Mouse (Mus musculus): ENCODE measurements around the gene Cers6. TPM values are rescaled to one million over a fixed set of nuclear protein-coding genes. Genes with fewer than 3 reads are reported as not detected.

The Cers6 gene
- 1 to 10 TPM in 1 of 4 experiments, under 1 TPM in 3; 0.58 to 1.4 (median 0.64) TPM for total RNA-seq (2022)

DNA sequence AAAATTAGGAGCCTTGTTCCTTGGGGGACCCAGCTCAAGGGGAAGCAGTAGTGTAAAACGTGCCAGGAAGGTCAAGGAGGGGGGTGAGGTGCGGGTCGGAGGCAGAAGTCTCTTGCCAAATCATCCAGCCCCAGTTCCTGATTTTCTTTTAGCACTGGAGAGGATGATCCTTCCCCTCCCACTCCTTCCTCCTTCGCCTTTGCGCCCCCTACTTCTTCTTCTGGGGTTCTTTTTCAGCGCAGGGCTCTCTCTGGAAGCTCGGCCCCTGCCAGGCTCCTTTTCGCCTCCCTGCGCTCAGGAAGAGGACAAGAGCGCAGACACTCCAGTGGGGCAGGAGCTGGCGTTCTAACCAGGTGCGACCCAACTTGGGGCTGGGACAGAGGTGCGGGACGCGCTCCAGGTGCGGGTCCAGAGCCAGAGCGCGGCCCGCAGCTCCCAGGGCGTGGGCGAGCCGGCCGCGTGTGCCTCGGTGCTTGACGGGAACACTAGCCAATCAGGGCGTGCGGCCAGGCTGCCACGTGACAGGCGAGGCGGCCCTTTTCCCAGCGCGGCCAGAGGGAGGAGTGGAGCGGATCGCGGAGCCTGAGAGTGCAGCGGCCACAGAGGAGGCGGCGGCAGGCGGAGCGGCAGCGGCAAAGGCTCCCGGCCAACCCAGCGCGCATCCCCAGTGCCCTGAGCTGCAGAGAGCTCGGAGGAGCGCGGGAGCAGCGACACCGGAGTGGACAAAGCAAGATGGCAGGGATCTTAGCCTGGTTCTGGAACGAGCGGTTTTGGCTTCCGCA, at the start of gene Cers6:
Gene Cers6, plus strand, starts transcription at position 538 of the 782 bp plus-strand sequence.
- peak; percentile 88 to 91 for DNase-seq (ENCODE audit: low spot score in 2 of 2)

DNA sequence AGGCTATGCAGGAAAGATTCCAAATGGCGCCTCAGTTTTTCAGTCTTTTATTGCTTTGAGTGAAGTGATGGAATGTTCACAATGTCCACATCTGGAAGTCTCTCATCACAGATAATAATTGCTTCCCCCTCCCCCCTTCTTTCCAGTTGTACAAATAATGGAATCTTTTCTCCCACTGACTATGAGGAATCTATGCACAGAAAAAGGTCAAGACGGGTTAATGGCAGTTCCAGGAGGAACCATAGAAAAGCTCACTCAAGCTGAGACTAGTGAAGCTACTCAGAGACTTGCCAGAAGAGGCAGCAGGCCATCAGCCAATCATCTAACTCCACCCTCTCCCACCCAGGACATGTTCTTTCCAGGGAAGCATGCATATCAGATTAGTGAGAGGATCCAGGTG, 46.8 kb upstream of the Cers6 start:
- no peak for DNase-seq (ENCODE audit: low spot score in 2 of 2)

DNA sequence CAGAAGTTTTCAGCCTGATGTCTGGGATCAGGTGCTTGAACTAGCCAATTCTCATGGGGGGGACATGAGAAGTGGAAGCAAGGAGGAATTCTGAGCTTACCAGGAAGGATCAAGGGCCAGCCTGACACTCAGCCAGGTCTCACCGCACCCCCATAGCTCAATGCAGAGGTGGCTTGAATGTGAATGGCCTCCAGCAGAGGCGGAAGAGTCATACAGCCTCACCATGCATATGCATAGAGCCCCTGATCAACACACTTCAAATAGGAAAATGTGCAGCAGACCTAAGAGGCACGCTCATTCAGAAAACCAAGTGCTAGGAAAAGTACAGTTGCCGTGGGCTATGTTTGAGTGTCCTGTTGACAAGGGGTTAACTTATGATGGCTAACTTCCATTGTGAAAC, 42.2 kb upstream of the Cers6 start:
- no peak for DNase-seq (ENCODE audit: low spot score in 2 of 2)

DNA sequence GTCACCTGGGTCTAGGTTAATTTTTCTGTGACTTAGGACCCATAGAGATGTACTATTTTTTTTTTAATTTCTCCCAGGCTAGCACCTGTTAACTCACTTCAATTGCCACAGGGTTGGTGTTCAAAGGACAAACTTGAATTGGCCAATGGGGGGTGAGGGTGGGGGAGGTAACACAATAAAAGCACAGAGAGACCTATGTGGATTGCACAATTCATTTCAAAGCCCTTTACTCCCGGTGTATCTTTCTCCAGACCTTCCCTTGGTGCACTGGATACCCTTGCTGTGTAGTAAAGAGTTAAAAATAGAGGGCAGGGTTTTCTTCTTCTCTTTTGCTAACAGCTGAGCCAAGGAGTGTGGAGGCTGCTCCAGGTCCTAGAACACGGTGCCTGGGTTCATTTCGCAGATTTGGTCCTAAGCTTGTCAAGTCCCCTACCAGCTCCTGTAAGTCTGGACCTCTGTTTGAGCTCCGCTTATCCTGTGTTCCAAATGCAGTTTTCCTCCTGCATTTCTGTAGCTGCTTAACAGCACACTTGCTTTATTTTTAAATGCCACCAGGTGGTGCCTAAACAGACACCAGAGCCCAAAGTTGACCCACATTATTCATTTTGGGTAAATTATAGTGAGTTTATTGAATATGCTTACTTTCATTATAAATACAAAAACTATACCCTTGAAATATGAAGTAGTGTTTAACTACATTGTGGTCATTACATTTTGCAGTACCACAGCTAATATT, 38.9 kb upstream of the Cers6 start:
- no peak for DNase-seq (ENCODE audit: low spot score in 2 of 2)

DNA sequence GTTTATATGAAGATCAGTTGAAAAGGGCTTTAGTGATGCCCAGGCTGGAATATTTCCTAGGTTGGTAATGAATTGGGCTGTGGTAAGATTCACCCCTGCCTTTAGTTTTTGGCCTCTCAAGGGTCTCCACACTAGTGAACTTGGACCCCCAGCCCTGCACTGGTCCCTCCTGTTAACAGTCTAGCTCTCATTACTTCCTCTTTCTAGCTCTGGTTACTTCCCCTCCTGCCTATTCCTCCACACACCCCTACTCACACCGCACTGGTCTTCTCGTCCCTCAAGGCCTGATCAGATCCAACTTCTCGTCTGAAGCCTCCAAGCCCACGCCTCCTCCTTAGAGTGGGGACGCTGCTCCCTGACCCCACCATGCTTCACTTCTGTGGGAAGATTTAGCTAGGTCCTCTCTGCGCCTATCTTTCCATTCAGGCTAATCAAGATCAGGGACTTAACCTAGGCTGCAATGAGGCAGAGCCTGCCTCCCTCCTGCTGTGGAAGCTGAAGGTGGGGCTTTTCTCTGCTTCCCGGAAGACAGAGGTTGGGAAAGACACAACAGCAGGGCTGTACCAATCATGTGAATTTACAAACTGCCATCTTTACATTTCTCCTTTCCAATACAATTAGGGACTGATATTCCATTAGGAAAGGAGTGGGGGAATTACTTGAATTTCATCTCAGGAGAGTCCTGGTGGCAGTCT, 35.8 kb upstream of the Cers6 start:
- no peak for DNase-seq (ENCODE audit: low spot score in 2 of 2)

DNA sequence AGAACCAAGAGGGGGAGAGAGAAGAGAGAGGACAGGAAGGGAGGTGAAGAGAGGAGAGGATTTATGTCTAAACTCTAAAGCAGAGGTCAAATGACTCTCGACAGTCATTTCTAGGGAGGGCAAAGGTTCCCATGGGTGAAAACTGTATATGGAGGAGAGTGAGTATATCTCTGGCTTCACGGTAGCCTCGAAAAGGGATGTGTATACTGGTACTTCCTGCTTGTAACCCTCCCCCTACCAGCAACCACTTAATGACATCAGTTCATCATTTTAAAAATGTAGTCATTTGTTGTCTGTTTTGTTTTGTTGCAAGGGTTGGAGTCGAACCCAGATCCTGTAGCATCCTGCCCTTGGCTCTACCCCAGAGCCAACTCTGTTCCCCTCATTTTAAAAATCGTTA, 17.9 kb upstream of the Cers6 start:
- DNase-seq (ENCODE audit: low spot score in 2 of 2): no peak

DNA sequence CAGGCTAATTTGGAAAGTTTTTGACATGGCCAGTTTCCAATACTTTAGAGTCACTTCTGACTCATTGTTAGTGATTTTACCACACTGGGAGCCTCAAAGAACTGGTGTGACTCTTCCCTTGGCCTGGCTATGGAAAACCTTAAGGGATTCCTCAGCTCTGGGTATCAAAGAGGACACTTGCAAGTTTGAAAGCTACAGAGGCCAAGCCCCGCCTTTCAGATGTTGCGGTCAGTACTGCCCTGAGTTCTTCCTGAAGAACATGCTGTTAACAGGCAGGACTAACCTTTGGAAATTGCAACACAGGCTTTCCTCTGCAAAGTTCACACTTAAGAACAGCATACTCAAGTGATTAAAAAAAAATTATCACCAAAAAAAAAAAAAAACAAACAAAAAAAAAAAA, 16.7 kb upstream of the Cers6 start:
- DNase-seq (ENCODE audit: low spot score in 2 of 2): no peak

DNA sequence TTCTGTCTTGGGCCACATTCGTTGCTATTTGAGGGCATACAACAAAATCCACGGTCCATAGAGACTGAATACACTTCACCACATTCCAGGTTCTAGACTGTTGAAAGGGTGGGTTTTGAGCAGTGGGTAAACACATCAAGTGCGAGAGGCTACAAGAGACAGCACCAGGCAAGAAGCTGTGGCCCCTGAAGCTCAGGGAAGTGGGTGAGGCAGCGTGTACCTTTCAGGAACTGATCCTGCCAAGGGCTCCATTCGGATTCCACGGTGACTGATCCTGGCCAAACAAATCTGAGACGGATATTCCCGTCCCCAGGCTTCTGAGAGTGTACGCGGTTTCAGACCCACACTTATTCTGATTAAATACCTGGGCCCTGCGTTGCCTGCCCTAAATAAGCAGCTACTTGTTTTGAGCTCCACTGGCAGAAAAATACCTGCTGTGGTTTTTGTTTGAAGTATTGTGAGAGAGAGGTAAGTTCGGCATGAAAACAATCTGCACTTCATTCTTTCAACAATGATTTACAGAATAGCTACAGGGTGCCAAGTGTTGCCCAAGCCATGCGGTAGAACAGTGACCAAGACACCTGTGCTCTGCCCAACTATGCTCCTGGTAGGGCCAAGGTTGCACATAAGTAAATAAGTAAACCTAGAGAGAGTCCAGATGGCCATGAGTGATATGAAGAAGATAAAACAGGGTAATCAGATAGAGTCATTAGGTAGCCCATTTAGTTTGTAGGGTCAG, 16.1 kb upstream of the Cers6 start:
- no peak for DNase-seq (ENCODE audit: low spot score in 2 of 2)

DNA sequence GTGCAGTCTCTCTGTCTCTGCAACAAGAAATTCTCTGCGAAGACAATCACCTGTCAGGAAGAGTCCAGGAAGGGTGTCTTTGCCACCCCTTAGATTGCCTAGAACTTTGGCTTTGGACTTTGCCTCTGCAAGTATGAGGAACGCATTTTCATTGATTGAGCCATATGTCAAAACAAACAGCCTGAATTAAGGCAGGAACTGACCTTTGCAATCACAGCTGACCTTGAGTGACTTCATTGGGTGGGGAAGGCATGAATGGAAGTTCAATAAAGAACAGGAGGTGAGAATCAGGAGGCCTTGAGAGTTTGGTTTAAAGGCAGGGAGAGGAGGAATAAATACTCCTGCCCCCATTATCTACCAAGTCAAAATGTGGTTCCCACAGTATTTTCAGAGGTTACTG, 850 bp upstream of the Cers6 start:
- no peak for DNase-seq (ENCODE audit: low spot score in 2 of 2)

DNA sequence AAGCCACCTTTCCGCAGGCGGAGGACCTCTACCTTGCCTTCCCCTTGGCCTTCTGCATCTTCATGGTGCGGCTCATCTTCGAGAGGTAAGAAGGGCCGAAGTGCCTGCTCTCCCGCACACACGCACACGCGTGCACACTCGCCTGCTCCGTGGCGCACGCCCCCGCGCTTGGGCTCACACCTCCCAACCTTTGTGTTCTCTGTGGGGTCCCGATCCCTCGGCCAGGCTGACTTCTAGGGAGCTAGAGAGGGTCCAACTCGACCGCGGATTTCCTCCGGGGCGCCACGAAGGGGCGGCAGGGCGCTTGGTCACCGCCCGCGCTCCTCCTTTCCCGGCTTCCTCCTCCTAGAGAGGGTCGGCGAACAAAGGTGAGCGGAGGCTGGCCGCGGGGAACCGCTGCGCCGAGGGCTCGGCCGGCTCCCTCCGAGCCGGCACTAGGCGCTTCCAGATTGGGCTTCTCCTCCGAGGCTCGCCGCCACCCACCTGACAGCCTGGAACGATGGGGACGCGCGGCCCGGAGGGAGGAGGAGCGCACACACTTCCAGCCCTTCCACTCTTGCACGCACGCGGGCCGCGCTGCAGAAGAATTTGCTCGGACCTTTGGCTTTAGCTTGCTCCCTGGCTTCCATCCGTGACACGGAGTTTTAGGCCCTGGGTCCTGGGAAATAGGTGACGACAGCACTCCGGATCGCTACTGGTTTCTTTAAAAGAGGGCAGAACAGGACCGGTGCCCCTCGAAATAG, 651 bp downstream of the Cers6 start:
- DNase-seq (ENCODE audit: low spot score in 2 of 2): peak in 1 of 2 experiments; percentile 15

DNA sequence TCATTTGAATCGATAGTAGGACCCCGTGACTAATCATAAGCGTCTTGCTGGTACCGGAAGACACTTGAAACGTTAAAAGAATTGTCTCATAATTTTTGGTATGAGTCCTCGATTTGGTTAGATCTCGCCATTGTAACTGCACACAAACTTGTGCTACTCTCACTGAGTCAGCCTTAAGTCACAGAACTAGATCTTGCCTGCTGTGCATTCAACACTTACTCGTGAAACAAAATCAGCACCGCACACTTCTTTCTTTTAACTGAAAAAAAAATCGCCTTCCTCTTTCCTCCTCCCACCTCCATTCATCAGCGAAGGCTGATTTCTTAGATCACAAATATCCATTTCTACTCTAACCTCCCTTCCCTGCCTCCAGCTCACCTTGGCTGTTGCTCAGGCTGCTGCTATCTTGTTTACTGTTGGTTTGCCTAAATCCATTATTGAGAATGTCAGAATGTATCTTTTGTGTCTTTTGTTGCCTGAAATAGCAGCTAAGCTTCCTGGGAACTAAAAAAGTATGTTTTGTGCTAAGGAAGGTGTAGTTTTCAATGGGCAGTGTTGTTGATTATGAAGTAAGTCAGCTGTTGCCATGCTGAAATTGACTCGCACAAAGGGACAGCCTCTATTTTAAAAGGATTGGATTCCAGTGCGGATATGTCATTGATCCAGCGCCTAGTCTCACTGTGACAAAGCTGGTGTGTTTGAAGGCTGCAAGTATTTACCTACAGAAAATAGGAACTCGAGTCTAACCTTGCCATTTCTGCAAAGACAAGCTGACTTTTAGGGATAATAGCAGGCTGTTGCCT, 1.4 kb downstream of the Cers6 start:
- no peak for DNase-seq (ENCODE audit: low spot score in 2 of 2)

DNA sequence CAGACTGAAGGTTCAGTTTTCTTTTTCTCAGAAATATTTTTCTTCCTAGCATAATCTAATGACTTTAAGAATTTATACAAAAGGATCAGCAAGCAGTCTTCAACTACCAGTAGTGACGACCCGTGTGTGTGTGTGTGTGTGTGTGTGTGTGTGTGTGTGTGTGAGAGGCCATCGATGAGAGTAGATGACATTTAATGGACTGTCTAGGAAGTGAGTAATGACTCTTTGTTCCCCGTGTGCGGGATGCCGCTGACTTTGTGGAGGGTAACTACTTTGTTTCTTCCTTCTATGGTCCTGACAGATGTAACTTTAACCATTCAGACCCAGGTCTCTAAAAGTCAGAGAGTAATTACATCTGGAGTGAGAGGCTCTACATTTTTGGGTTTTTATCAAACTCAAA, 2.3 kb downstream of the Cers6 start:
- no peak for DNase-seq (ENCODE audit: low spot score in 2 of 2)

DNA sequence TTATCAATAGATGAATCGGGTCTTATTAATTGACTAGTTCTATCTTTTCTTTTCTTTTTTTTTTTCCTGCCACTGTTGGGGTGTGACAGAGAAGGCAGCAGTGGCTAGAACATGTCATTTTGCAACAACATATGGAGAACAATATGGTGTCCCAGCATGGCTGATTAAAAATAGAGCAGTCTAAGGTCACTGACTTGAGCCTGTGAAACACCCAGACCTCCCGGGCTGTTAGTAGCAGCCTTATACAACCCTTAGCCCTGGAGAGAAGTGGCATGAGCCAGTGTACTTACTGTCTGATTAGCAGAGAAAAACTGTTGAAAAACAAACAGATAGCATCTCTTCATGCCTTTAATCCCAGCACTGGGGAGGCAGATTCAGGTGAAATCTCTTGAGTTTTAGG, 3.1 kb downstream of the Cers6 start:
- no peak for DNase-seq (ENCODE audit: low spot score in 2 of 2)

DNA sequence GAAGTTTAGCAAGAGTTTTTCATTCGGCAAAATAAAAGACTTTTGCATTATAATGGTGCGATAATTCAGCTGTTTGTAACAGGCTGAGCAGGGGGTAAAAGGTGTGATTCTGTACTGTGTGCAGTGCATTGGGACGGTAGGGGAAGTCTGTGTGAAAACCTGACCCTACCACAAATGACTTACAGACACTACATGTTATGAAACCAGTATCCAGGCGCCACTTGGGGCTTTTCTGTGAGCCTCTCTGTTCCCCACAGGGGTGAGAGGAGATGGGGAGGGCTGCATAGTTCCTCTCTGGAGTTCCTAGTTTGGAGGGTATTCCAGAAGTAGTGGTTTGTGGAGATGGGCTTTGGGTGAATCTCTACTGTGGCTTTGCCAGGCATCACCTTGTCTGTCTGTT, 5.9 kb downstream of the Cers6 start:
- DNase-seq (ENCODE audit: low spot score in 2 of 2): no peak

DNA sequence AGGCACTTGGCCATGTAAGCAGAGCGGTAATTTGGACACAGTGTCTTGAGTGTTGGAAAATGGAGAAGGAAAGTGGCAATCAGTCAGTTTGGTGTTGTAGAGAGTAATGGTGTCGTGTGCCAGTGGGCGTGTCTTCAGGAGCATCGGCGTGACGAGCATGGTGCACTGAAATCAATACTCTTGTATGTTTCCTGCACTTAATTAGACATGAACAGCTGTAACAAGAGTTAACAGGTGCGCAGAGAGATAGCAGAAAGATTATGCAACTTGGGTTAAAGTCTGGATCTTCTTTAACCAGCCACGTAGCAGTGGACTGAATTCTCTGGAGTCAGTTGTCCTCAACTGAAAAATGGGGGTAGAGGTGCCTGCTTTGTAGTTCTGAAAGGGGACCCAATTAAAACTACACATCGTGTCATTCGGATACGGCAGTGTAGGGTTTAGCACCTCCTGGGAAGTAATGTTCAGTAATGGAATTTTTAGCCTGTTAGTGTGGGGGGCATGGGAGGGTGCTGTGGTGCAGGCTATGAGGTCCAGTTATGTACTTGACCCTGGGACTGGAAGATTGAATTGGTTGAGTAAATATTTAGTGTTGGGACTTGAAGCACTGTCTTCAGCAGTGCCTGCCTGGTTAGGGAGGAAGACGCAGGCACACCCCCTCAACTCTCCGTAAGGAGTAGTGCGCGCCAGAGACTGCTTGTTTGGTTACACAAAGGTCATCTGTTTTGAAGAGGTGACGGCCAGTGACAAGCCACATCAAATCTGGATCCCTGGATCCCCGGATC, 9.9 kb downstream of the Cers6 start:
- DNase-seq (ENCODE audit: low spot score in 2 of 2): no peak

DNA sequence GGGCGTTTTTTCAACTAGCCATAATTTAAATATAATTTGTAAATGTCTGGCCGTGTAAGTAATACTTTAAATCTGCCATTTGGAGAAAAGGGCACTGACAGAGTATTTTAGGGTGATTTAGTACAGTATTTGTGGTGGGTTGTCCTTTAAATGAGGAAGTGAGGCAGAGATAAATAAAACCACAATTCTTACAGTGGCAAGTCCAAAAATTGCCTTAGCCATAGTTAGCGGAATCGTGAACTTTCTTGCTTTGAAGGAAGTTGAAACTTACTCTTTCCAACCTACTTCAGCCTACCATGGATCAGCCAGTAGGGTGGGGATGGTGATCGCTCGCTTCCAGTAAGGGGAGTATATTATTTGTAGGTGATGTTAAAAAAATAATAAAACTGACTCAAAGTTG, 11.8 kb downstream of the Cers6 start:
- DNase-seq (ENCODE audit: low spot score in 2 of 2): no peak

DNA sequence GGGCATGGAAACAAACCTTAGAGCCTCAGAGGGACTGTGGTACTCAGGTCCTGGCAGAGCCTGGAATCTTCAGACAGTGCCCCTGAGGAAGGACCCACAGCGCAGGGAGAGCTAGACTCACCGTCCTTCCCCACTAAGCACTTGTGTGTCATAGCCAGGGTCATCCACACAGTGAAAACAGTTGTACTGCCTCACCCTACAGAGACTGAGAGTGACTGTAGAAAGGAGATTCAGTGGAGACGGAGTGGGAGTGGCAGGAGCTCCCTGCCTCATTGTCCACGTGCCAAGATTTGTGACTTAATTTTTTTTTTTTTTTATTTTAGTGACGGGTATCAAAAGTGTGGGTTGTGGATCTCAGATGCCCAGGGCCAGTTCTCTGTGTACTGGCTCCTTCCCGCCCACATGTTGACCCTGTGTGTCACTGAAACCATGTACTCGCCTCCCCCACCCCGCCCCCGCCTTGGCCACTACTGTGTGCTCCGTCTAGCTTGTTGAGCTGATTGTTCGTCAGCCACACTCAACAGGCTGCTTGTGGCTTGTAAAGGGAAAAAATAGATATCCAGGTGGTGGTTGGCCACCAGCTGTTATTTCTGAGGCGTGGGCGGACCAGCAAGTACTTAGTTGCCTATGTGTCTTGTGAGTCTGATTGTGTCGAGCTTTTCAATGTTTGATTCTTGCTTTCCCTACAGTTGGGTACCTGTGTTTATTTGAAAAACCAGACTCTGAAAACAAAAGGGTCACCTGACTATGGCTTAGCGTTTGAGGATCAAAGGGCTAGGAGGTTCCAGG, 12.6 kb downstream of the Cers6 start:
- no peak for DNase-seq (ENCODE audit: low spot score in 2 of 2)

DNA sequence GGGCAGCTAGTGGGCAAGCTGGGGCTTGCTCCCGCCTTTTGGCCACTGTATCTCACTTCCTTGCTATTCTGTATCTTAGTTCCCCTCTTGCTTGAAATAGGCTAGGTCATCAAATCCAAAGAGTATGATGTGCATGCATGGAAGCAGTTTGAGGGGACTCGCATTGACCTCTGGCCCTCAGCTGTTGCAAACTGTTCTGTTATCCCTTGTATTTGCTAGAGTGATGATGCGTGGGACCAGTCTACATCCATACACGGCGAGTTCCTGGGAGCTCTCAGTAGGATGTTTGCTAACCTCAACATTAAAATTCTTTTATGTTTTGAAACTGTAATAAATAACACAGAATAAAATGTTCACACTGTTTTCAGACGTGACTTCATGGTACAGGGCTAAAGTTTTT, 13.3 kb downstream of the Cers6 start:
- no peak for DNase-seq (ENCODE audit: low spot score in 2 of 2)
